Mouse (Mus musculus) CH12.LX (cell line): ENCODE data around the gene Nbas.

Experiments used
- CTCF ChIP-seq, 2 experiments: IDR thresholded peaks in 1 of 2; conservative IDR thresholded peaks in 1 of 2; 2 replicates each; pipeline ENCODE4 v1.5.1; 2011 to 2012; ENCODE audit warnings: low read depth in 2 of 2, low read length in 2 of 2, improper control_type of control experiment in 1 of 2, inconsistent platforms in 1 of 2, mild to moderate bottlenecking in 1 of 2, moderate library complexity in 1 of 2
- EP300 ChIP-seq: IDR thresholded peaks from 2 replicates; pipeline ENCODE4 v1.6.1; 2011; ENCODE audit warnings: low read length, improper control_type of control experiment
- HCFC1 ChIP-seq: IDR thresholded peaks from 2 replicates; pipeline ENCODE4 v1.6.1; 2012; ENCODE audit warnings: low read depth, mild to moderate bottlenecking, inconsistent platforms, low read length, improper control_type of control experiment
- MYC ChIP-seq: IDR thresholded peaks from 2 replicates; pipeline ENCODE4 v1.6.1; 2011; ENCODE audit warnings: low read depth, mild to moderate bottlenecking, improper control_type of control experiment, low read length
- UBTF ChIP-seq: IDR thresholded peaks from 2 replicates; pipeline ENCODE4 v1.6.1; 2012; ENCODE audit warnings: low read depth, mild to moderate bottlenecking, inconsistent platforms, low read length, improper control_type of control experiment, moderate library complexity
- USF1 ChIP-seq: IDR thresholded peaks from 2 replicates; pipeline ENCODE4 v1.6.1; 2014; ENCODE audit warnings: low read depth, mild to moderate bottlenecking, inconsistent platforms, low read length, improper control_type of control experiment

DNA sequence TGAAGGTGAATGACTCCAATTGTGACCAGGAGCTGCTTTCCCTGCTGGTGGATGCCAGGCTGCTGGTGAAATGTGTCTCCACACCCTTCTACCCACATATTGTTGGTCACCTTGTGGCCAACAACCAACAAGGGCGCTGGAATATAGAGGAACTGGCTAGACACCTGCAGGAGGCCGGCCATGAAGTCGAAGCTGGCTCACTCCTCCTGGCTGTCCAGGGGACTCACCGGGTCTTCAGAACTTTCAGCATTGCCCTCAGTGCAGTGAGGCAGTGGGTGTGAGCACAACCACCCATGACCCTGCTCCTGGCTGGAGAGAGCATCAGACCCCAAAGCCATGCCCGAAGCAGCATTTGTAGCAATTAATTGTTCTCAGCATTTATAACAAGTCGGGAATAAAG lies 314.5 kb downstream of the Nbas start:
- no peak for TF ChIP-seq CTCF (conservative IDR thresholded peaks at IDR 0.05 in 1 of 2, IDR thresholded peaks at IDR 0.05 in 1 of 2; ENCODE audit: low read depth in 2 of 2, low read length in 2 of 2)
- no peak for TF ChIP-seq UBTF
- TF ChIP-seq EP300: no peak
- no peak for TF ChIP-seq MYC
- no peak for TF ChIP-seq HCFC1
- TF ChIP-seq USF1: no peak
